Mouse (Mus musculus): ENCODE measurements at regions not wholly inside any gene's neighbourhood (a gene's known extent, or its start where the extent isn't known, plus 50 kb on each side); places are given as distances from the start of the nearest gene placed in this dataset.

DNA sequence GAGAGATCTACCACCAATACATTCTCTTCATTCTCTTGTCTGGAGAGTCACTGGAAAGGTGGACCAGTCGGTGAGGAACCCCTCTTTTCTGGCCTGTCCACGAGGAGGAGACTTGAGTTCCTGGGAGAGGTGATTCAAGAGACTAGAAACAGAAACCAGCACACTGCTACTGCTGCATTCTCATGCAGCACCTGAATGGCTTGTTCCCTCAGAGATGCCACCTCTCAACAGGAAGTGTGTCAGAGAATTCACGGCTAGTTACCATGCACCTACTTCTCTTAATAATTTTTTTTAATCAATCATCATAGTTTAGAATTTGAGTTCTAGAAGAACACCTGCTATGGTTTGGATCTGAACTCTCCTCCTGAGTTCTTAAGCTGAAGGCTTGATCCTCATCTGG is 52.0 kb upstream of the Dynlrb2 start:
- intact Hi-C loops (cut with DNase I), result no loop called here

DNA sequence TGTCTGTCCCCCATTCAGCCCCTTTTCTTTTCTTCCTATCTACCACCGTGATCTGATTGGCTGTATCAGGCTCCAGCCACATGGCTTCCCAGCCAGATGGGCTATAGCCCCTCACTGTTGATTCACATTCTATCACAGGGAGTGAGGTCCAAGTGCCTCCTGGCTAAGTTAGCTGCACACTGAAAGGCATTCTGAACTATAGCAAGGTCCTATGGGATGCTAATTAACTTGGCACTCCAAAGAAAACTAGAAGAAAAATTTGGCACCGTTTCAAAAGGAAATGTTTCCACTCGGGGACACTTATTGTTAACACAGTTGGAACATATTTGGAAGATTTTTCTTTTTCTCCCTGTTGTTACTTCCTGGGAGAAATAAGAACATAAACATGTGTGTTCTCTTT is 53.4 kb upstream of the Dynlrb2 start:
- intact Hi-C loops (cut with DNase I), result no loop called here
- no peak for DNase-seq

More for the DNA sequence above, 52.0 kb upstream of the Dynlrb2 start:
- no peak for DNase-seq

DNA sequence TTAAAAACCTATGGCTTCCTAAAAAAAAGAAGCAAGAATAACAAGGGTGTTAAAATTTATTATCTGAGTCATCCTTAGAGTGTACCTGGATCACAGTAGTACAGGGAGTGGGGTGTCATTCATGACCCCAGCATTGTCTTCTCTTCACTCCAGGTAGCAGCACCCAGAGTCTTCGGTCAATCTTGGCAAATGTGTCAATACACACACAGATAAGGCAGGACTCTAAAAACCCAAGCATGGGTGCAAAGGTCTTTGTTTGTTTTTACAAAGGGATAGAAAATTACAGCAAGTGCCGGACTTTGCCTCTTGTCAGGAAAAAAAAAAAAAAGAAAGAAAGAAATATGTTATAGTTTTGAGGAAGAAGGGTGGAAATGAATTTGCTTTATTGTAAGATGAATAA is 57.3 kb upstream of the Dynlrb2 start:
- intact Hi-C loops (cut with DNase I), result no loop called here
- DNase-seq, result no peak

DNA sequence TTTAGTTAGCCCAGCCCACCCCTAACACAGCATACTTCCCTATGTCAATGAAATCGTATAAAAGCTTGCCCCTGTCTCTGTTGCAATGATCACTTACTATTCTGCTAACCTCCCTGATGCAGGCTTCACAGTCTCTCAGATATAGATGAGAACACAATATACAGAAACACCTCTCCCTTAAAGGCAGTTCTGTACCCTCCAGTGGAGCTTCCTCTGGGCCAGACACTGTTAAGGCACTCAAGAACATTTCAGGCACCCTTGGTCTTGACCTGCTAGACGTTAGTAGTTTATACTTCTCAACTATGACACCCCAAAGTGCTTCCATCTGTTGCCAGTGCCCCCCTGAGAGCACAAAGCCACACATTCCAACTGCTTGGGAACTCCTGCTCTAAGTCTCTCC is 61.9 kb upstream of the Dynlrb2 start:
- no peak for DNase-seq
- intact Hi-C loops (cut with DNase I), result no loop called here

DNA sequence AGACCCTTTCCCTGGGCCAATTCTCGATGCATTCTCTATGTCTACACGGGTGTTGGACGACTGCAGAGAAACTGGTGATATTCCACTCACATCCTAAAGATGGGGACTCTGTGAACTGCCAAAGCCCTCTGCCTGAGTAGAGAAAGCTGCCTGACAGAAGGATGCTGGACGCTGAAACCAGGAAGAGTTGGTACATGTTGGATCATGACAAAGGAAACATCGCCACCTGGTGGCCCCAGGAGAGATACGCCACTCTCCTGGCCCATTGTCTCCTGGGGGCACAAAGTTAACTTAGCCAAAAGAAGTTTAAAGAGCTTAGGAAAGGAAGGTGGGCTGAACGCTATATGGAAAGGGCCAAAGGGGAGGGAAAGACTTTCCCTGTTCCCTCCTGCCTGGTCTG is 65.9 kb upstream of the Dynlrb2 start:
- intact Hi-C loops (cut with DNase I), result loop anchor here (1.0 to 10.0 kb wide), 5 partner anchors 734 to 1986 kb away; partner anchors contain the start of gene Maf
- peak; percentile 58 to 76 for DNase-seq

DNA sequence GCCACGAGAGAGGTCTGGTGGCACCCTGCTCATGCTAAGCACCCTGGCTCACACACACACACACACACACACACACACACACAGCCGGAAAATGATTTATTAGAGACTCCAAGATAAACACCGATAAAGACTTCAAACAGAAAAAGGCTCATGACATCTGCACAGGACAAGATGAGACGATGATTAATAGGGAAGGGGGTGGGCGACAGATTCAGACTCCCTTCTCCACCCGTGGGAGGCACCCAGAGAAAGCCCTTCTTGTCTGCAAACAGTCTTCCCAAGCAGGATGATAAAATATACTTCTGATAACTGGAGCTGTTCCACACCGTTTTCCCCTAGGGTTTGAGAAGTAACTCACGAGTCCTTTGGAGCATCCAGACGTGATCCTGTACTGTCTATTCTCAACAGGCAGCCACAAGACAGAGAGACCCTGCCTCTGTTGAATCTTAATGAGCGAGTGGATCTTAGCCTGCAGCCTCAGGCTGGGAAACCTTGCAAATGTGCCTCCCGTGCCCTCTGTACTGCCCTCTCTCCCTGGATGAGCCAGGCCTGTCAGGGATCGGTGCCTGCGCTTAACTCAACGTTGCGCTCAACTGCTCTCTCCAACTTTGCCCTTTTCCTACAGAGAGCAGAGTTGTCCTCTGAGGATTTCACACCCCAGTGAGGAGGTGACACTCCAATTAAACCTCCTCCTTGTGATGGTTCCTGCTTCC is 69.3 kb upstream of the Dynlrb2 start:
- intact Hi-C loops (cut with DNase I), result loop anchor here (5.0 to 10.0 kb wide), 3 partner anchors 731 to 1663 kb away; partner anchors contain the start of gene Maf
- no peak for DNase-seq

DNA sequence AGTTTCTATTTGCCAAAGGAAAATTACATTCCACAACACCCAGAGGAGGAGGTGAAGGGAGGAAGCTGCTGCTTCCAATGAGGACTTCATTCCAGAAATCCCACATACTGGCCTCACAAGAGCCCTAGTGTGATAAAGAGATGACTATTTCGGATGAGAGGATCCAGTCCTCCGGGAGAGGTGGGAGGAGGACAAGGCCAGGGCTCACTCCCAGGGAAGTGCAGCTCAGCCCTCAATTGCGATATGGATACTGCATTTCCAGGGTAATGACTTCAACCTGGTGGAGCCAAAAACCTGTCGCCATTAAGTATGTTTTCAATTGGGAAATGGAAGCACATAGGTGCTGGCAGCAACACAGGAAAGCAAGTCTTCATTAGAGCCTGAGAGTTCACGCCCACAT is 74.7 kb upstream of the Dynlrb2 start:
- DNase-seq, result peak; percentile 9 to 26
- intact Hi-C loops (cut with DNase I), result loop anchor here (10.0 kb wide), 2 partner anchors 725 to 1025 kb away; partner anchors contain the start of gene Maf

DNA sequence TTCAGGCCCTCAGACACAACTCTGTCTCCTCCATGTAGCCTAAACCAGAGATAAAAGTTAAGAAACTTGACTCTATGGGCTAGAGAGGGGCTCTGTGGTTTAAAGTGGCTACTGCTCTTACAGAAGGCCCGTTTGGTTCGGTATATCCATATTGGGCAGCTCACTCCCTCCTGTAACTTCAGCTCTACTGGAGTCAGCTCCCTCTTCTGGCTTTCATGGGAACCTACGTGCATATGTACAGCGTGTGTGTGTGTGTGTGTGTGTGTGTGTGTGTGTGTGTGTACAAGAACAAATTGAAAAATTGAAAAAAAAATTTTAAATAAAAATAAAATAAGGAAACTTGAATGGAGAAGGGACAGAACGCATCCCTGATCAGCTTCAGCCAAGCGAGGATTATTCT is 75.1 kb upstream of the Dynlrb2 start:
- intact Hi-C loops (cut with DNase I), result loop anchor here (10.0 kb wide), 2 partner anchors 725 to 1025 kb away; partner anchors contain the start of gene Maf
- DNase-seq, result no peak

DNA sequence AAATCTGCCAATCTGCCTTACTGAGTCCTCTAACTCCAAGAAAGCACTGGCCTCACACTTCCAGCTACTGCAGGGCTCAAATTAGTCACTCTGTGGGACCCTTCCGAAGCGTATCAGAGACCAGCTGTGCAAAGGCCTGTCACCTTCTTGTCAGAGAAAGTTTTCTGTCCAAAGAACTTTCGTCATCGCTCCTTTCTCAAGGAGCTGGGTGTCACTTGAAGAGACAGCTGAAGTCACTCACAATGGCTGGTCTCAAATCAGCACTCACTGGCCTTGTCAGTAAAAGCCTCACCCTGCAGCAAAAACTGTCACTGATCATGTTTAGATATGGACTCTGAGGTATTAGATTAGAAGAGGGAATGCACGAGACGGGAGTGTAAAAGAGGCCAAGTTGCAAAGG is 81.9 kb upstream of the Dynlrb2 start:
- intact Hi-C loops (cut with DNase I), result no loop called here
- peak in 1 of 2 experiments; percentile 7 for DNase-seq

DNA sequence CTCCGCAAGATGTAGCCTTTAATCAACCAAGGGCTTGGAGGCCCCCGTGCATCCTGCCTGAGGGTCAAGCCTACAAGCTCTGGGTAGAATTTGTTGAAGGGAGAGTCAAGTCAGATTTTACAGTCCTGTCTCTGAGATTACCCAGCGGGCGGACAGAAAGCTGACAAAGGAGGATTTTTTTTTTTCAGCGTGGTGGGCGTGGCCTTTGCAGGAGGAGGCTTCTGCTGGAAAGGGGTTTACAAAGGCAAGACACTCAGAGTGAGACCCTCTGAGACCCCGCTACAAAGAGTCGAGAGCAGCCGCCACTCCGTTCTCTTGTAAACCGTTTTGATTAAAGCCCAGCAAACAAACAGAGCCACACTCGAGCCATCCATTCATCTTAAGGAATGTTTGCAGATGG is 92.1 kb upstream of the Dynlrb2 start:
- DNase-seq, result no peak
- intact Hi-C loops (cut with DNase I), result no loop called here

DNA sequence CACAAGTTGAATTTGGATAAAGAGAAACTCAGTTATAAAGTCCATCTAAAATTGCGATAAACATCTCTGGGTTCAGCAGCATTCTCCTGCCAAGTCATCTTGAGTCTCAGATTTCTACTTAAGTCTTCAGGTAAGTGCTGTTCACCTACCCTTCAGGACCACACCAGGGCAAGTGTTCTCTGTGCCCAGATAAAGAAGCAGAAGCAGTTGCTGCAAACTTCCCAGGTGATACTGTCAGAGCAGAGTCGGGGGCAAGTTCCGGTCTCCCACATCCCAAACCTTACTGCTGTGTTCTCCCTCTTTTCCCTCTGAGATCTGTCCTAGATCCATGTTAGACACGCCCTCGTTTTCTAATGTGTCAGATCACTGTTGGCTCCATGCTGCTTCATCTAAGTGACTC is 94.7 kb upstream of the Dynlrb2 start:
- DNase-seq, result no peak
- intact Hi-C loops (cut with DNase I), result no loop called here

DNA sequence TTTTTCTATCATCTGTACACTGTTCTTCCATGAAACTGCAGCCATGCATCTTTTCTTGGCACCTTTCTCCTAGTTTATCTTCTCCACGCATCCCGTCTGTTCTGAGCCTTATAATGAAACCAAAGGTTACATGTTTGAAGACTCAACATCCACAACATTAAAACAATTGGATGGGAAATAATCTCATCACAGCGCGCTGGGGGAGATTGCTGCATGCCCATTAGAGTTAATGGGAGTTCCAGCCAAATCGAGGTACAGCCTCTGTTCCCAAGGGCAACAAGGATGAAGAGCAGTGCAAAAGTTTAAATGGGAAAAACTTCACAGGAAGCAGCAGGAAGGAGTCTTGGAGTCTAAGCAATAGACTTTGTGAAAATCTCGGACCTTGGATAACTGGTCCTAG is 95.8 kb upstream of the Dynlrb2 start:
- DNase-seq, result no peak
- intact Hi-C loops (cut with DNase I), result no loop called here

DNA sequence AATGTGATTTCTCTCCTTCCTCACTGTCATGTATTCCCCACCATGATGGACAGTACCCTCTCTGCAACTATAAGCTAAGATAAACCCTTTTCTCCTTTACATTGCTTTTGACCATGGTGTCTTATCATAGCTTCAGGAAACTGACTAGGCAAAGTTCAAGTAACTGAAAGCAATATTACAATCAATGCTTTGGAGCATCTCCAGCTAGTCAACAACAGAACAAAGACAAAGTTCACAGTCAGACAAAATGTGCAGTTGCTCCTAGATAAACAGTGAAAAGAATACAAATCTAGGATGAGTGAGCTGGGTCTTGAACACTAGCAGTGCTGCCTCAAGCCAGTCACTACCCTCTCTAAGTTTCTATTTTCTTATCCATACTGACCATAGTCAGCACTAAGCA is 100.2 kb upstream of the Dynlrb2 start:
- no peak for DNase-seq
- intact Hi-C loops (cut with DNase I), result no loop called here

DNA sequence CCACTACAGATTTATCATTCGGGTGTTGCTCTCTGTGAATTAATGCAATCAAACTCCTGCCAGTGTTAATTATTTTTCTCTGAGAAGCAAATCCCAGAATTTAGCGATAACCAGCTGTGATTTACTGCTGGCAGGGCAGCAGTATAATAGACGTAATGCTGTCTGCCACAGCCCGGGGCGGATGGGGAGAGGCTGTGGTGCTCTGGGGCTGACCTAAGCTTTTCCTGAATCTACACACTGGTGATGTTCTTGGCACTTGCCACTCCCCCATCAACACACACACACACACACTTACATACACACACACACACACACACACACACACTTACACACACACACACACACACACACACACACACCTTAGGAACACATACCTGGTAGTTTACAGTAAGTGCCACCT is 101.4 kb upstream of the Dynlrb2 start:
- intact Hi-C loops (cut with DNase I), result no loop called here
- DNase-seq, result no peak

DNA sequence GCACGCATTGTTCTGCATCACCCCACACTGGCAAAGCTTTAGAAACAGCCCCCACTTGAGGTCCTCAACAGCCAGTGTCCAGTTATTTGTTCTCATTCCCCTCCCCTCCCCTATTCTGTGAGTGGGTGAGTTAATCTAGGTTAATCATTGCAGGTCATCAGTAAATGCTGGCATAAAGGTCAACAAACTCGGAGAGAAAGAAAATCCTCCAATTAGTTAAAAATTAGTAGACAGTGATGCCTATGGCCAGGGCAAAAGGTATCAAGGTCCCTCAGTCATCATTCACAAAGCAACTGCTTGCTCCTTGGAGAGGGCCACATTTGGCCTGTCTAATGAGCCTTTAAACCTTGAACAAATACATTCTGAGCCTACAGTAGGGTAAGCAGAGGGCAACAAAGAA is 105.3 kb upstream of the Dynlrb2 start:
- DNase-seq, result no peak
- intact Hi-C loops (cut with DNase I), result no loop called here

DNA sequence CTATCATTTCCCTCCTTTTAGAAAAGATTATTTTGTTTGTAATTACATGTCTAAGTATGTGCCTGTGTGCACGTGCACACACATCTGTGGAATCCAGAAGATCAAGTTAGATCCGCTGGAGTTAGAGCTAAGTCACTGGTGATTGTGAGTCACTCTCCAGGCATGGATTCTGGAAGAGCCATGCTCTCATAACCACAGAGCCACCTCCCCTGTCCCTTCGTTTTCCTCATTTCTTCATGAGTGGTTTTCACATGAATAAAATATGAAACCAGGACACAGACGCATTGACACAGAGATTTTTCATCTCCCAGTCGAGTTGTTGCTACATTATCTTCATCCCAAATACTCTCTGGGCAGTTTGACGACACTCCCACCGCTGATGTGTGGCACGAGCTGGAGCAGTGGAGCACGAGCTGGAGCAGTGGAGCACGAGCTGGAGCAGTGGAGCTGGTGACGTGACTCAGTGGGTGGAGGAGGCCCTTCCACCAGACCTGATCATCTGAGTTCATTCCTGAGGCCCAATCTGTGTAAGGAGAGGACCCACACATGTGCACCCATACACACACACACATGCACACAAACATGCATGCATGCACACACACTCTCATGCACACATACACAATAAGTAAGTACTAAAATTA is 106.1 kb upstream of the Dynlrb2 start:
- DNase-seq, result no peak
- intact Hi-C loops (cut with DNase I), result no loop called here

DNA sequence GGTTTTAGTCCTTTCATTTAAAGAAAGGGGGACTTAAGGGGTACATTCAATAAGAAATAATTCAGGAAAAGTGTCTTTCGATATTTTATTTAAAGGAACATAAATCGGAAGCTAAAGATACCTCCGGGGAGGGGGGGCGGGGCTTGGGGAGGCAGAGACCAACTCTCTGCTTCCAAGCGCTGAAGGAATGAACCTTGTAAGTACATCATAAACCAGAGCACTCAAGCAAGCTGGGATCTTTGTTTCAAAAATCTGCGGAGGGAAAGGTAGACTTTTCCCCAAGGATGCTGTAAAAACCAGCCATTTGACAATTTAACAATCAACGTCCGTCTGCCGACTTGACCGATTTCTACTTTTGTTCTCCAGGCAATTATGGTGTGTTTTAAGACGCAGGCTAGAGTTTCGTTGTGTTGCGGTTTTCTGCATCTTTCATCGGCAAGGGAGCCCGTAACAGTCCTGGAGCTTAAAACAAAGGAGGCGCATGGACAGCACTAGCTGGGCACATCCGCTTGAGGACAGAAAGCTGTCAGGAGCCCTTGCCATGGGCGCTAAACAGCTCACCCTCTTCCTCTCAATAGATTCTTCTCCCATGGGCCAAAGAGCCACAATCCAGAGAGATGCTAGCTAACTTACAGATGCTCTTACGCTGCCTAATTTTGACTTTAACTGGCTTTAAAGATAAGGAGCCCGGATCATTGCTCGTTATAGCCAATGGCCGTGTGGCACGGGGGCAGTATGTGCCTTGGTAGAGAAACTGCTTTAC is 119.4 kb upstream of the Dynlrb2 start:
- intact Hi-C loops (cut with DNase I), result no loop called here
- no peak for DNase-seq

DNA sequence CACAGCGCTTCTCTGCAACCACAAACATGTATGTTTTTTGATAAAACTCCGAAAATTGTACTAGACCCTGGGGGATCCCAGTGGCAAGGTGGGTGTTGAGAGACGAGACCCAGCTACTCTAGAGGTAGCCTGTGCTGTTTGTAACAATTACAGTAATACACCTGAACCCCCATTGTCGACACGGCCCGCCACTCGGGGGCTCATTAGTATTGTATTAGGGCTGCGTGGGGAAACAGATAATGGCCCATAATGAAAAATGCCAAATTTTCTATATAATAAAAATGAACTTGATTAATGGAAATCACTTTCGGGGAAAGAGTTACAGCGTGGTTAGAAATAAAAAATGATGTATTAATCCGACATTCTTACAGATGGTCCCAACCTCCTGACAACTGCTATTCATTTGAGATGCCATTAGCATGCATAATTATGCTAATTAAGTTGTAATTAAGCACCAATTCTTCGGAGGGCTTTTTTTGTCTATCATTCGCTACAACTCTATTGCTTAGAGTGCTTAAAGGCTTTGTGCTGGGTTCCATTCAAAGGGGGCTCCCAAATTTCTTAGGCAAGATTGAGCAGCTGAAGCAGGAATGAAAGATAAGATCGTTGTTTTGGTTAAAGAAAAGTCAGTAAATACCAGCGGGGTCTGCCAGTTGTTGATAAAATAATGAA is 120.2 kb upstream of the Dynlrb2 start:
- intact Hi-C loops (cut with DNase I), result no loop called here
- DNase-seq, result no peak

DNA sequence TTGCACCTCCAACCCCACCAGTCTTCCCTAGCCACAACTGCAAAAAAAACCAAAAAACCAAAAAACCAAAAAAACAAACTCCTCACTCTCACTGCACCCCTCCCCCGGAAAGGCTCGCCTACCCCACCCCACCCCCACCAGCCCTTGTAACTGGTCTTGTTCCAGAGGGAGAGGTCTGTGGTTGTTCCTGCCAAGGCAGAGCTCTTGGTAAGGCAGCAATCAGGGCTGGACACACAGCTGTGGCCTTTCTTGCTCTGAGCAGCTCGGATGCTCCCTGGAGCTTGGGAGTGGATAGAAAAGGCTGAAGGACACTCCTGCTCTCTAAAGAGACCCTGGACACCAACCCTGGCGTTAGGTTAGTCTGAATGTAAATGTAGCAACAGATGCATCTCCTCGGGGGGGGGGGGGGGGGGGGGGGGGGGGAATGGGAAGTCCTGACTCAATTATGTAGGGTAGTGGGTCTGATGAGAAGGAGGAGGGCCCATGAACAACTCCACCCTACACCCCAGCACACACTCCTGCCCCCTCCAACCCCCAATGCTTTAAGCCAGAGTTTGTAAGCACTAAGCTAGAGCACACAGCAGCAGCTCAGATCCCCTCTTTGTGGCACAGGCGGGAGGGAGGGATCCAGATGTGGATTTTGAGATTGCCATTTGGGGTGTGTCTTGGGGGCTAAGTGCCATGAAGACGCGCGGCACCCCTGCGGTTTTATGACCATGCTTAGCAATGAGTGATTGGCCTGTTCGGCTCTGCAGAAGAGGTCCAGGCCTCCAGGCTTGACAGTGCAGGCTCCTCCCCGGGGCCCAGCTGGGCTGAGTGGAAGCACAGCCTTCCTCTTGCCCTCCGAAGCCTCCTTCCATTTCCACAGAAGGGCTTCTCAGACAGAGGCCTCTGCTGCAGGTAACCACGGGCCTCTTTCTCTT is 121.0 kb upstream of the Dynlrb2 start:
- intact Hi-C loops (cut with DNase I), result no loop called here

DNA sequence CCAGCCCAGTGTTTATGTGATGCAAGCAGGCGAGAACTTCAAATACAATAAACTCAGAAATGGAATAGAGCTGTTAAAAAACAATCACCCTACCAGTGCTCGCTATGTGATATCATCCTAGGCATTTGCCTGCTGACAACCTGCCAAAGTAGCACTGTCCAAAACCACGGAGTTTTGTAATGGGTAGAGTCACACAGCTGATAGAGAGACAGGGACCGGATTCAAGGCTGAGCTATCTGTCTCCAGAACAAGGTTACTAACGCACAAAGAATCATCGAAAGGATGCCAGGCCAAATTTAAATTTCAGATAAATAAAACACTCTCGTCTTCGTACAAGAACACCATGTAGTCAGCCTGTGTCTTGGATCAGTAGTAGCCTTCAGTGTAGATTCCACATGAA is 121.7 kb upstream of the Dynlrb2 start:
- intact Hi-C loops (cut with DNase I), result no loop called here
- DNase-seq, result peak; percentile 45 to 47

More for the DNA sequence above, 121.0 kb upstream of the Dynlrb2 start:
- DNase-seq, result peak; percentile 17 to 37

Measured in heart, postnatal 36 days (tissue).